Mouse (Mus musculus): Measurements from ENCODE around the gene Ddx51.

The Ddx51 gene

DNA sequence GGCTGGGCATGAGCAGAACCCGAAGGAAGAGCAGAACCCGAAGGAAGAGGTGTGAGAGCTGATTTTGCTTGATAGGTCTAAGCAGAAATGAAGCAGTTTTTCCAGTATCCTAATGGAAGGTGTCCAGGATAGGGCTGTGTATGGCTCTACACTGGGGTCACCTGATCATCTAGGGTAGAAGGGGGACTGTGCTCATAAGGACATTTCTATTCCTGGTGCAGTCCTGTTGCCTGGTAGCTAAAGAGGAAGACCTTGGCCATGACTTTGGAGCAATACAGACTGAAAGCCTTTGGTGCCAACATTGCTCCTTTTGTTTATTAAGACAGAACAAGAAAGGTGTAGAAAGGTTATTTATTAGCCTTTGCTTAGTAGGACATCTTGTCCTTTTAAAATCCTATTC lies 10.8 kb downstream of the Ddx51 start:
- no peak for DNase-seq

DNA sequence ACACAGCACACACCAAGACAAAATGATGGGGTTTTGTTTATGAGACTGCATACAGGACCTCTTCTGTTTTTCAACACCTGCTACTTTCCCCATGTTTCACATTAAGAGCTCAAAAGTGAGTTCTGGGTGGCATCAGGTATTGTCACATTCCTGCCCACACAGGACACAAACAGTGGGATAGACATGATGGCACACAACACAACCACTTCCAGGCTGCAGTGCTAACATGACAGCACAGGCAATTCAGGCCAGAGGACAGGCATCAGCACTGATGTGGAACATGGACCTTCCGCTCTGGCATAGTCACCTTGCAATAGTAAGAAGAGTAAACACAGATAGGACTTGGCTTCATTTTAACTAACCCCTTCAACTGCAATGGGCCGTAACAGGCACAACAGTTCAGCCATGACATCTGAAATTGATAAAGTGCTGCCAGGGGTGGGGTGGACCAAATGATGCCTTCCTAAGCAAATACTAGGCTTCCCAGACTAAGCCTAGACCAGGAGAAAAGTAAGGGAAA lies 11.6 kb downstream of the Ddx51 start:
- no peak for DNase-seq

- no peak for DNase-seq
These were observed 12.4 kb downstream of the Ddx51 start for GRCm38 (mm10) chr5:110665486-110666121.

GRCm38 (mm10) chr5:110682041-110682440 lies 28.8 kb downstream of the Ddx51 start:
- no peak for DNase-seq

DNA sequence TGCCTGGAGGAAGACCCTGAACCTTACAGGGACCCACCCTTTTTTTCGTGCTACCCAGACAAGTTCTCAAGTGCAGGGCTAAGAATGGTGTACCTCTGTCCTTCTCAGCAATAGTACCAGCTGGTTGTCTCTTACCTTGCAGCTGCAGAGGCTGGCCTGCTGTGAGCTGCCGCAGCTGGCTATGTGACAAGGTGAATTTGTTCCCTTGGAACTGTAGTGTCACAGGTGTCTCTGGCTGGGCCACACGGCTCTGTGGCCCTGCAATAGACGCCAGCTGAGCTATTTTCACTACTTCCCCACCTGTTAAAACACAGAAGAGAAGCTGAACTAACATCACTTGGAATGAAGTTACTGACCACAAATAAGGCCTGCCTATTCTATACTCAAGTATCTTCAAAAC lies 45.4 kb downstream of the Ddx51 start:
- DNase-seq = no peak

GRCm38 (mm10) chr5:110704004-110704403 lies 50.8 kb downstream of the Ddx51 start:
- no peak for DNase-seq

GRCm38 (mm10) chr5:110709256-110709655 lies 56.0 kb downstream of the Ddx51 start:
- no peak for DNase-seq
